Mouse (Mus musculus): ENCODE data around the gene Mtg2. TPM values are rescaled to one million over a fixed set of nuclear protein-coding genes. Genes with fewer than 3 reads are reported as not detected.

The Mtg2 gene
- polyA plus RNA-seq, 1 experiment from 2014 or later: 24.4 TPM

DNA sequence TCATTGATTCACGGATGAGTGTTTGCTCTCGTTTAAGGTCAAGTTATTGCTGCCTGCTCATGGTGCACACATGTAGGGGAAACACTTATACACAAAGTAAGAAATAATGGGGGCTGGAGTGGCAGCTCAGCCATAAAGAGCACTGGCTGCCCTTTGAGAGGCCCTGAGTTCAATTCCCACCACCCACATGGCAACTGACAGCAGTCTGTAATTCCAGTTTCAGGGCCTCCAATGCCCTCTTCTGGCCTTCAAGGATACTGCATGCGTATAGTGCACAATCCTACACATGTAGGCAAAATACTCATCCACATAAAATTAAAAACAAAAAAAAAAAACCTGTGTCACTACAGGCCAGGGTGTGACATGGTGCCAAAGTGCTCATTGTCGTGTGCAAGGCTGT lies 17.1 kb downstream of the Mtg2 start:
- no peak for ATAC-seq (replicated peaks; ENCODE audit: insufficient number of reproducible peaks, insufficient read depth, low FRiP score, low read depth)
- Histone ChIP-seq H3K27me3 (peaks cover 10% of the 10 kb centered on the region; the same call in 1 of the 2 replicates), H3K9ac (no peak overlapping the region), H3K4me1 (replicated peaks) (no peaks in the 10 kb centered on the region), H3K36me3 (peaks cover 21% of the 10 kb centered on the region; the same call in 1 of the 2 replicates), H3K9me3 (replicated peaks) (no peaks in the 10 kb centered on the region), H3K4me2 (no peak overlapping the region), H3K4me3 (no peak overlapping the region), H3K27ac (no peak overlapping the region)
- WGBS: 86% methylated on average over 4 of the region's 4 CpGs

- 63% methylated on average over 11 of the region's 11 CpGs for WGBS
- H3K9ac ChIP-seq: no peak overlapping the region
- H3K9me3 ChIP-seq (replicated peaks): no peaks in the 10 kb centered on the region
- no peaks in the 10 kb centered on the region for H3K4me1 ChIP-seq (replicated peaks)
- H3K27me3 ChIP-seq: peaks cover 10% of the 10 kb centered on the region; the same call in 1 of the 2 replicates
- H3K4me3 ChIP-seq: no peak overlapping the region
- peaks cover 7% of the 10 kb centered on the region; the same call in 1 of the 2 replicates for H3K36me3 ChIP-seq
- no peak overlapping the region for H3K27ac ChIP-seq
- H3K4me2 ChIP-seq: no peak overlapping the region
- no peak for ATAC-seq (replicated peaks; ENCODE audit: insufficient number of reproducible peaks, insufficient read depth, low FRiP score, low read depth)
These were observed 19.9 kb downstream of the Mtg2 start for GRCm38 (mm10) chr2:180090285-180090684.

- Histone ChIP-seq H3K4me2 (no peak overlapping the region), H3K9me3 (replicated peaks) (no peaks in the 10 kb centered on the region), H3K27ac (no peak overlapping the region), H3K4me1 (replicated peaks) (peaks cover 6% of the 10 kb centered on the region), H3K36me3 (no peaks in the 10 kb centered on the region), H3K27me3 (peaks cover 53% of the 10 kb centered on the region), H3K9ac (no peak overlapping the region), H3K4me3 (no peak overlapping the region)
- WGBS: 33% methylated on average over 5 of the region's 5 CpGs
- no peak for ATAC-seq (replicated peaks; ENCODE audit: insufficient number of reproducible peaks, insufficient read depth, low FRiP score, low read depth)
These were observed 25.3 kb downstream of the Mtg2 start for GRCm38 (mm10) chr2:180095711-180096110.

DNA sequence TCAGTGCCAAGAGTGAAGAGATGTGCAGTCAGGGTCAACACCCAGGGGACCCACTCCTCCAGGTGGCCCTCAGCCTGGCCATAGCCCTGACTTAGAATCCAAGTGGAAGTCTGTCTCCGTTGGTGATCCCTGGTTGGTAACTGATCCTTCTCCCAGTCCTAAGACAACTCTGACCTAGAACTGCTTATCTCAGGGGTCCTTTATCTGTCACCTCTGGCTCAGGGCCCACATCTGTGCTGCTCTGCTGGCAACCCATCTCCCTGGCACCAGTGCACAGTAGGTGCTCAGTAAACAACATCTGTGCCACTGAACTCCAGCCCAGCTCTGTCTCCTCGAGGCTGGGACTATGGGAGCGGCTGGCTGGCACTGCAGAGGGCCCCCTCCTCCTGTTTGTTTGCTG lies 27.2 kb downstream of the Mtg2 start:
- ATAC-seq (replicated peaks; ENCODE audit: insufficient number of reproducible peaks, insufficient read depth, low FRiP score, low read depth): no peak
- no peaks in the 10 kb centered on the region for H3K36me3 ChIP-seq
- no peak overlapping the region for H3K27ac ChIP-seq
- peaks cover 6% of the 10 kb centered on the region for H3K4me1 ChIP-seq (replicated peaks)
- no peaks in the 10 kb centered on the region for H3K9me3 ChIP-seq (replicated peaks)
- H3K27me3 ChIP-seq: peaks cover 69% of the 10 kb centered on the region
- no peak overlapping the region for H3K9ac ChIP-seq
- no peak overlapping the region for H3K4me3 ChIP-seq
- H3K4me2 ChIP-seq: no peak overlapping the region
- WGBS: 41% methylated on average over 3 of the region's 3 CpGs

DNA sequence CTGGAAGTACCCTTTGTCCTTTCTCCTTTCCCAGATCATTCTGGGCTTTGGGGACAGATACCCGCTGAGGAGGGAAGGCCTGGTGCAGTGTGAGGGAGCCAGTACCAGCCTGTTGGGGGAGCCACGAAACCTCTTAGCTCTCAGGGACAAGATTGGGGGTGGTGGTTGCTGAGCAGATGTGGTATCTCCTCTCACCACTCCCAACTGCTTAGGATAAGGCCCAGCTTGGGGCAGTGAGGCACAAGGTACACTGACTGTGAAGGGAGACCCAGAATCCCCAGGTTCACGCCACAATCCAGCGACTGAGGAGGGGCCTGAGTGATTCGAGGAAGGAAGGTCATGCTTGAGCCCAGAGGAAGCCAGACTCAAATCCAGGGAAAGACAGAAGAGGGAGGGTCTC lies 27.8 kb downstream of the Mtg2 start:
- Histone ChIP-seq H3K36me3 (no peaks in the 10 kb centered on the region), H3K4me3 (no peak overlapping the region), H3K4me2 (no peak overlapping the region), H3K9ac (no peak overlapping the region), H3K9me3 (replicated peaks) (no peaks in the 10 kb centered on the region), H3K4me1 (replicated peaks) (peaks cover 11% of the 10 kb centered on the region), H3K27ac (no peak overlapping the region), H3K27me3 (peaks cover 75% of the 10 kb centered on the region)
- ATAC-seq (replicated peaks; ENCODE audit: insufficient number of reproducible peaks, insufficient read depth, low FRiP score, low read depth): no peak
- WGBS: 25% methylated on average over 5 of the region's 5 CpGs

DNA sequence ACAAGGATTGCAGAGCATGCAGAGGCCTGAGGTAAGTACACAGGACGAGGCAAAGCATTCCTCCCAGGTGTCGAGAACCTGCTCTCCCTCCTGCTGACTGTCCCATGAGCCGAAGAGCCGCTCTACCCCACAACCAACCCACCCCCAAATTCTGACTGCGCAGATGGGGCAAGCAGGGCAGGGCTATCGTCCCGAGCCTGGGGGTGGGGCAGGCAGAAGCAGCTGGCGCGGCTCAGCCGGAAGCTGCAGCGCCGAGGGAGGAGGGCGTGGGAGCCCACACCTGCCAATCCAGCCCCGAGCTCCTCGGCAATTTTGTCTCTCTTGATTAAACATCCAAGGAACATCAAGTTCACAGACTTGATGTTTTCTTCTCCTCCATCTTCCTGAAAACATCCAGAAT lies 29.1 kb downstream of the Mtg2 start:
- no peak overlapping the region for H3K27ac ChIP-seq
- peaks cover 88% of the 10 kb centered on the region for H3K27me3 ChIP-seq
- no peak overlapping the region for H3K4me3 ChIP-seq
- ATAC-seq (replicated peaks; ENCODE audit: insufficient number of reproducible peaks, insufficient read depth, low FRiP score, low read depth): no peak
- no peaks in the 10 kb centered on the region for H3K9me3 ChIP-seq (replicated peaks)
- WGBS: 10% methylated on average over 15 of the region's 15 CpGs
- no peak overlapping the region for H3K9ac ChIP-seq
- H3K4me2 ChIP-seq: no peak overlapping the region
- no peaks in the 10 kb centered on the region for H3K36me3 ChIP-seq
- peaks cover 23% of the 10 kb centered on the region for H3K4me1 ChIP-seq (replicated peaks)

- Histone ChIP-seq H3K27me3 (peaks cover 77% of the 10 kb centered on the region), H3K4me3 (peak overlapping the region; percentile 60), H3K9ac (no peak overlapping the region), H3K4me1 (replicated peaks) (peaks cover 32% of the 10 kb centered on the region), H3K36me3 (no peaks in the 10 kb centered on the region), H3K27ac (no peak overlapping the region), H3K9me3 (replicated peaks) (no peaks in the 10 kb centered on the region), H3K4me2 (peak overlapping the region; percentile 99)
- no peak for ATAC-seq (replicated peaks; ENCODE audit: insufficient number of reproducible peaks, insufficient read depth, low FRiP score, low read depth)
- 1% methylated on average over 57 of the region's 57 CpGs for WGBS
These were observed 33.0 kb downstream of the Mtg2 start for GRCm38 (mm10) chr2:180103151-180103977.

DNA sequence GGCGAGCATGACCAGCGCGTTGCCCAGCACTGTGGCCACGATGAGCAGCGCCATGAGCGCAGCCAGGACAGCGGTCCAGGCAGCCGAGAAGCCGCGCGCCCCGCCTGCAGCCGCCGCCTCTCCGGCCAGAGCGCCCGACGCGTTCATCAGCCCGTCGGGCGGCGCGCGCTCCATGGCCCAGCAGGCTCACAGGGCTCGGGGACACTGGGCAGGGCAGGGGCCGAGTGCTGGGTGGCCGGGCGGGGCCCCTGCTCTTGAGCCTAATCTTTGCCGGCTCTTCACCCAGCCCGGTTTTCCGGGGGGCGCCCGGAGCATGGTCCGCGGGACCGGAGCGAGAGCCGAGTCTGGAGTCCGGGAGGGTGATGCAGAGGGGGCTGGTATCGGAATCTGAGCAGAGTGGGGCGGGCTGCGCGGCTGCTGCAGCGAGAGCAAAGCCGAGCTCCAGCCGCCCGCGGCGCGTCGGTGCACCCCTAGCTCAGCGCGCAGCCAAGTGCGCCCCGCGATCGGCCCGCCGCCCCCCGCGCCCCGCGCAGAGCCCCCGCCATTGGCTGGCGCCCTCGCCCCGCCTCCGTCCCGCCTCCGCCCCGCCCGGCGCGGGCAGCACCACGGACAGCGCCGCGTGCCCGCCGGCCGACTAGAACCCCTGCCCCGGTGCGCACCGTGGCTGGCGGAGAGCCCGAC lies 33.7 kb downstream of the Mtg2 start, which contains the start of gene Hrh3:
Gene Hrh3, minus strand, starts transcription at position 511 of the 681 bp plus-strand sequence.
- peaks cover 69% of the 10 kb centered on the region for H3K27me3 ChIP-seq
- no peak within 1 kb of the TSS for H3K9ac ChIP-seq
- no peaks in the 10 kb centered on the region for H3K36me3 ChIP-seq
- no peaks in the 10 kb centered on the region for H3K9me3 ChIP-seq (replicated peaks)
- peak within 1 kb of the TSS; percentile 60 for H3K4me3 ChIP-seq
- peaks cover 32% of the 10 kb centered on the region for H3K4me1 ChIP-seq (replicated peaks)
- H3K4me2 ChIP-seq: peak within 1 kb of the TSS; percentile 99
- no peak within 1 kb of the TSS for H3K27ac ChIP-seq
- under 1% methylated on average over 78 of the region's 87 CpGs for WGBS
- ATAC-seq (replicated peaks; ENCODE audit: insufficient number of reproducible peaks, insufficient read depth, low FRiP score, low read depth): peak; percentile 83

GRCm38 (mm10) chr2:180104659-180105377 lies 34.4 kb downstream of the Mtg2 start:
- H3K27me3 ChIP-seq: peaks cover 62% of the 10 kb centered on the region
- H3K9me3 ChIP-seq (replicated peaks): no peaks in the 10 kb centered on the region
- no peak overlapping the region for H3K27ac ChIP-seq
- peak overlapping the region; percentile 60 for H3K4me3 ChIP-seq
- ATAC-seq (replicated peaks; ENCODE audit: insufficient number of reproducible peaks, insufficient read depth, low FRiP score, low read depth): no peak
- WGBS: 11% methylated on average over 24 of the region's 24 CpGs
- no peaks in the 10 kb centered on the region for H3K36me3 ChIP-seq
- peak overlapping the region; percentile 99 for H3K4me2 ChIP-seq
- peaks cover 27% of the 10 kb centered on the region for H3K4me1 ChIP-seq (replicated peaks)
- no peak overlapping the region for H3K9ac ChIP-seq

DNA sequence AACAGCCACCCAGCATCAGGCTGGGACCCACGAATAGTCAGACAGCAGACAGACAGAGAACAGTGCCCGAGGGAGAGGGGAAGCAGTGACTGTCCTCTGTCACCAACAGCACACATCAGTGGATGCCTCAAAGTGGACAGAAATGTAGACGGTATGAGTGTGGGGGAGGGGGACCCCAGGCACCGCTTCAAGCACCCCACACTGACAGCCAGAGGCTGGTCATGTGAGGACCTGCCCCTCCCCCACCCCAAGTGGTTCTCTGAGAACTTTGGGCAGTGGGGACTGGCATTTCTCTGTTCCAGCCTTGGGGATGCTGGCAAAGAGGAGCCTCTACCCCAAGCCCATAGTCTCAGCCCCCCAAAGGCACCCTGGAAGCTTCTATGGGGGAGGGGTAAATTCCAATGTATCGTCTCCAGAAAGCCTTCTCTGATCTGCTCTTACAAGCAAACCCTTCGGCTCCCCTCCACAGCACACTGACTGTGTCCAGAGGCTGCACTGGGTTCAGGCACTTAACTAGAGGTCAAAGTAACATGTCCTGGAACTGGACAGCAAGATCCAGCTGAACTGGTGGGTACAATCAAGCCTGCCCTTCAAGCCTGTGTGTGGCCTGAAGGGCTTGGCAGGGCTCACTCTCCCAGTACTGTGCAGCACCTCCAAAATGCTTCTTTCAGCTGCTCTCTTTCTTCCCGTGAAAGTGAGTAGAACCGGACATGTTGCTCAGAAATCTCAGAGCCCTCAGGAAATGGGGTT lies 35.2 kb downstream of the Mtg2 start:
- H3K4me3 ChIP-seq: no peak overlapping the region
- H3K4me2 ChIP-seq: no peak overlapping the region
- no peaks in the 10 kb centered on the region for H3K36me3 ChIP-seq
- 22% methylated on average over 8 of the region's 8 CpGs for WGBS
- H3K9me3 ChIP-seq (replicated peaks): no peaks in the 10 kb centered on the region
- H3K27ac ChIP-seq: no peak overlapping the region
- H3K4me1 ChIP-seq (replicated peaks): peaks cover 25% of the 10 kb centered on the region
- peaks cover 54% of the 10 kb centered on the region for H3K27me3 ChIP-seq
- ATAC-seq (replicated peaks; ENCODE audit: insufficient number of reproducible peaks, insufficient read depth, low FRiP score, low read depth): no peak
- no peak overlapping the region for H3K9ac ChIP-seq

DNA sequence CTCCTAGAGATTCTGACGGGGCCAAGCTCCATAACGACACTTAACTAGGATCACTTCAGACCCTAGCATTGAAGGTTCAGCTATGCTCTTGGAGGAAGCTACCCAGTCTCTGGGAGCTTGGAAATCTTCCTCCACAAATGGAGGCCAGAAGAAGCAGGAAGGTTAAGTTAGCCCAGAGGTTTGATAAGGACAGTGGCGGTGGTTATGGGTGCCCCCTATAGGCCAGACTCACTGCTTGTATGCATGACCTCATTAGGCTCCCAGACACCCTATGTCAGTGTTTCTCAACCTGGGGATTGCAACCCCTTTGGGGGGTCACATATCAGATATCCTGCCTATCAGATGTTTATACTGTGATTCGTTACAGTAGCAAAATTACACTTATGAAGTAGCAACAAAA lies 36.7 kb downstream of the Mtg2 start:
- H3K27me3 ChIP-seq: peaks cover 40% of the 10 kb centered on the region
- 58% methylated on average over 4 of the region's 4 CpGs for WGBS

More for the DNA sequence above, 36.7 kb downstream of the Mtg2 start:
- H3K36me3 ChIP-seq: no peaks in the 10 kb centered on the region
- H3K4me1 ChIP-seq (replicated peaks): peaks cover 25% of the 10 kb centered on the region
- ATAC-seq (replicated peaks; ENCODE audit: insufficient number of reproducible peaks, insufficient read depth, low FRiP score, low read depth): no peak
- H3K9ac ChIP-seq: no peak overlapping the region
- no peak overlapping the region for H3K4me3 ChIP-seq
- H3K4me2 ChIP-seq: no peak overlapping the region
- H3K27ac ChIP-seq: no peak overlapping the region
- H3K9me3 ChIP-seq (replicated peaks): no peaks in the 10 kb centered on the region
